Mouse (Mus musculus) midbrain, postnatal 0 days (tissue): Measurements from ENCODE around the gene Ap1b1. TPM values are rescaled to one million over a fixed set of nuclear protein-coding genes. Genes with fewer than 3 reads are reported as not detected.

Experiments
- ATAC-seq: fragments of 200-750 bp; cut with Nextera tagmentation; 2 replicates; pipeline ENCODE4 v1.8.0; 2017; ENCODE audit warnings: moderate number of reproducible peaks, mild to moderate bottlenecking, moderate TSS enrichment, moderate library complexity; ENCODE audit not compliant: low FRiP score
- DNase-seq: peaks from one replicate; pipeline ENCODE4 v3.0.0-alpha.2; 2015; ENCODE audit warnings: low spot score
- H3K27ac ChIP-seq: fragments of 300-500 bp; sonication (generic); 2 replicates; pipeline ENCODE4 v1.5.1; 2014; ENCODE audit warnings: low read depth, mild to moderate bottlenecking, low read length, mixed read lengths
- H3K27me3 ChIP-seq: fragments of 300-500 bp; sonication (generic); 2 replicates; pipeline ENCODE4 v1.6.1; 2014; ENCODE audit warnings: low read length, control low read depth, mixed read lengths; ENCODE audit not compliant: insufficient read depth
- H3K36me3 ChIP-seq: fragments of 300-500 bp; sonication (generic); 2 replicates; pipeline ENCODE4 v1.6.1; 2014; ENCODE audit warnings: low read length, control low read depth, mixed read lengths; ENCODE audit not compliant: insufficient read depth
- H3K4me1 ChIP-seq: fragments of 300-500 bp; sonication (generic); 2 replicates; pipeline ENCODE4 v1.6.1; 2014; ENCODE audit warnings: mild to moderate bottlenecking, control low read depth, antibody characterized with exemption, low read length, mixed read lengths; ENCODE audit not compliant: insufficient read depth
- H3K4me2 ChIP-seq: fragments of 300-500 bp; sonication (generic); 2 replicates; pipeline ENCODE4 v1.6.1; 2014; ENCODE audit warnings: low read depth, mild to moderate bottlenecking, low read length, mixed read lengths; ENCODE audit not compliant: poor library complexity, severe bottlenecking
- H3K4me3 ChIP-seq: fragments of 300-500 bp; sonication (generic); 2 replicates; pipeline ENCODE4 v1.5.1; 2014; ENCODE audit warnings: low read depth, mild to moderate bottlenecking, low read length, moderate library complexity
- H3K9ac ChIP-seq: fragments of 300-500 bp; sonication (generic); replicated peaks from 2 replicates; pipeline ENCODE4 v1.6.1; 2014; ENCODE audit warnings: mild to moderate bottlenecking, low read length, moderate library complexity, mixed read lengths; ENCODE audit not compliant: poor library complexity, severe bottlenecking
- H3K9me3 ChIP-seq: fragments of 300-500 bp; sonication (generic); 2 replicates; pipeline ENCODE4 v1.6.1; 2016; ENCODE audit warnings: low read length, control low read depth
- CTCF ChIP-seq: IDR thresholded peaks from 2 replicates; pipeline ENCODE4 v1.5.1; 2016; ENCODE audit warnings: antibody characterized with exemption, mild to moderate bottlenecking
- WGBS: fragments of 180-500 bp; shearing (Covaris S2); extraction: QIAGEN DNeasy Blood & Tissue Kit; methylation state at CpG from one replicate; pipeline ENCODE4 v1.1.7; 2014; 5-methylcytosine and 5-hydroxymethylcytosine counted together
- polyA plus RNA-seq: library from polyadenylated mRNA; unstranded; fragments of >200 nt; fragmentation: Nextera tagmentation; extraction: Ambion mirVana; gene quantifications from 2 replicates; pipeline ENCODE4 v1.2.1, GENCODE M21; 2015
- total RNA-seq: library from RNA; depleted of rRNA; stranded (reverse); fragments of >200 nt; gene quantifications from 2 replicates; pipeline ENCODE4 v1.2.3, GENCODE M21; 2014; rRNA removed

The Ap1b1 gene
- total RNA-seq (122 and 130 TPM in 2 replicates), polyA plus RNA-seq (94.8 and 99.5 TPM in 2 replicates)

- no peaks in the 10 kb centered on the region for H3K9me3 ChIP-seq
- DNase-seq (peak; percentile 89), ATAC-seq (peak; percentile 90)
- peak within 1 kb of the TSS; percentile 72 for H3K4me2 ChIP-seq
- peak within 1 kb of the TSS; percentile 21; the same call in 1 of the 2 replicates for H3K27ac ChIP-seq
- 1% methylated on average over 59 of the region's 62 CpGs for WGBS
- peak within 1 kb of the TSS; percentile 49 for H3K4me3 ChIP-seq
- peak within 1 kb of the TSS; percentile 64 for H3K9ac ChIP-seq
- H3K36me3 ChIP-seq = 0 out of 2 replicates have a peak, but pooled peaks cover 3% of the 10 kb centered on the region
- no peak for TF ChIP-seq CTCF
- H3K4me1 ChIP-seq = peaks cover 11% of the 10 kb centered on the region; the same call in 1 of the 2 replicates
- no peaks in the 10 kb centered on the region for H3K27me3 ChIP-seq
These were observed at the start of gene Ap1b1 for GRCm38 (mm10) chr11:4986695-4987486. TSS of gene Ap1b1 (plus strand) at chr11:4986824.

- no peaks in the 10 kb centered on the region for H3K9me3 ChIP-seq
- WGBS = 38% methylated on average over 13 of the region's 13 CpGs
- TF ChIP-seq CTCF = no peak
- DNase-seq = no peak
- H3K9ac ChIP-seq = peak overlapping the region; percentile 79
- 0 out of 2 replicates have a peak, but pooled peaks cover 5% of the 10 kb centered on the region for H3K4me1 ChIP-seq
- H3K27ac ChIP-seq = 0 out of 2 replicates have a peak overlapping the region, but pooled peaks have one; percentile 12
- H3K27me3 ChIP-seq = peaks cover 23% of the 10 kb centered on the region
- ATAC-seq = peak; percentile 45
- peak overlapping the region; percentile 84 for H3K4me3 ChIP-seq
- H3K36me3 ChIP-seq = peaks cover 6% of the 10 kb centered on the region; the same call in 1 of the 2 replicates
- peak overlapping the region; percentile 78 for H3K4me2 ChIP-seq
These were observed 40.1 kb upstream of the Ap1b1 start for GRCm38 (mm10) chr11:4946530-4946929.

- H3K4me2 ChIP-seq = peak overlapping the region; percentile 78
- peak overlapping the region; percentile 91 for H3K27ac ChIP-seq
- no peaks in the 10 kb centered on the region for H3K9me3 ChIP-seq
- H3K4me1 ChIP-seq = 0 out of 2 replicates have a peak, but pooled peaks cover 5% of the 10 kb centered on the region
- H3K4me3 ChIP-seq = peak overlapping the region; percentile 84
- TF ChIP-seq CTCF = peak; percentile 70
- peak overlapping the region; percentile 79 for H3K9ac ChIP-seq
- DNase-seq = peak; percentile 88
- H3K36me3 ChIP-seq = peaks cover 4% of the 10 kb centered on the region; the same call in 1 of the 2 replicates
- ATAC-seq = peak; percentile 95
- H3K27me3 ChIP-seq = peaks cover 23% of the 10 kb centered on the region
- under 1% methylated on average over 113 of the region's 120 CpGs for WGBS
These were observed 39.4 kb upstream of the Ap1b1 start for GRCm38 (mm10) chr11:4946947-4947812.

- DNase-seq (no peak), ATAC-seq (peak; percentile 31)
- H3K4me3 ChIP-seq = peak within 1 kb of the TSS; percentile 84
- H3K36me3 ChIP-seq = no peaks in the 10 kb centered on the region
- peak within 1 kb of the TSS; percentile 91 for H3K27ac ChIP-seq
- peaks cover 23% of the 10 kb centered on the region for H3K27me3 ChIP-seq
- under 1% methylated on average over 22 of the region's 41 CpGs for WGBS
- 0 out of 2 replicates have a peak, but pooled peaks cover 5% of the 10 kb centered on the region for H3K4me1 ChIP-seq
- H3K9me3 ChIP-seq = no peaks in the 10 kb centered on the region
- H3K4me2 ChIP-seq = peak within 1 kb of the TSS; percentile 78
- TF ChIP-seq CTCF = no peak
- H3K9ac ChIP-seq = peak within 1 kb of the TSS; percentile 79
These were observed 38.8 kb upstream of the Ap1b1 start, which contains the start of gene Nefh for GRCm38 (mm10) chr11:4947813-4948174. TSS of gene Nefh (minus strand) at chr11:4948064.

- 27% methylated on average over 8 of the region's 8 CpGs for WGBS
- TF ChIP-seq CTCF = peak; percentile 17
- H3K4me3 ChIP-seq = peak overlapping the region; percentile 84
- H3K4me1 ChIP-seq = 0 out of 2 replicates have a peak, but pooled peaks cover 10% of the 10 kb centered on the region
- peak overlapping the region; percentile 79 for H3K9ac ChIP-seq
- no peaks in the 10 kb centered on the region for H3K36me3 ChIP-seq
- no peaks in the 10 kb centered on the region for H3K9me3 ChIP-seq
- H3K27ac ChIP-seq = no peak overlapping the region
- no peak for DNase-seq
- peak overlapping the region; percentile 78 for H3K4me2 ChIP-seq
- H3K27me3 ChIP-seq = peaks cover 23% of the 10 kb centered on the region
- ATAC-seq = no peak
These were observed 37.8 kb upstream of the Ap1b1 start for GRCm38 (mm10) chr11:4948792-4949191.
